Comparison of ENCODE assay signal across 19 mouse cellular contexts in genomic region chr2:29439857-29440502, GRCm38 (mm10).
DNase-seq lines count a peak whose midpoint lies in the region; ATAC-seq and TF ChIP-seq lines count a peak whose summit lies in the region.
"Had no signal": no experiment of that assay in that cellular context is flagged by ENCODE, and none has a peak within 500 bp of the region (broad histone marks: within the 10 kb centered on the region; RNA-seq: fewer than 3 reads in every experiment).

No protein-coding gene starts in this region.

- H3K27me3 ChIP-seq in limb, embryonic 14.5 days (ENCODE audit: control insufficient read depth, insufficient read depth, low read length): no peaks in the 10 kb centered on the region
- H3K27me3 ChIP-seq in limb, embryonic 10.5 days (ENCODE audit: low read depth, poor library complexity, severe bottlenecking): no peaks in the 10 kb centered on the region
- no peaks in the 10 kb centered on the region for H3K27me3 ChIP-seq in forebrain, embryonic 14.5 days (replicated peaks; ENCODE audit: control insufficient read depth, insufficient read depth, low read length)
- no peaks in the 10 kb centered on the region for H3K27me3 ChIP-seq in kidney, embryonic 16.5 days (ENCODE audit: insufficient read depth, low read length)
- no peaks in the 10 kb centered on the region for H3K27me3 ChIP-seq in heart, embryonic 10.5 days (ENCODE audit: insufficient read depth, poor library complexity, severe bottlenecking)
- H3K27me3 ChIP-seq: kidney, embryonic 15.5 days; limb, embryonic 12.5 days had no signal

- H3K4me1 ChIP-seq in limb, embryonic 14.5 days (ENCODE audit: control insufficient read depth, insufficient read depth, low read length): peaks cover 2% of the 10 kb centered on the region; the same call in 1 of the 2 replicates
- H3K4me1 ChIP-seq in limb, embryonic 10.5 days: peaks cover 26% of the 10 kb centered on the region
- H3K4me1 ChIP-seq in forebrain, embryonic 14.5 days (ENCODE audit: control insufficient read depth, insufficient read depth, low read length): peaks cover 33% of the 10 kb centered on the region
- H3K4me1 ChIP-seq in kidney, embryonic 16.5 days (ENCODE audit: insufficient read depth, low read length): peaks cover 7% of the 10 kb centered on the region; the same call in 1 of the 2 replicates
- peaks cover 46% of the 10 kb centered on the region for H3K4me1 ChIP-seq in heart, embryonic 10.5 days
- H3K4me1 ChIP-seq: limb, embryonic 12.5 days had no signal

- ATAC-seq in limb, embryonic 14.5 days (ENCODE audit: low FRiP score, low read depth): no peak
- ATAC-seq in forebrain, embryonic 14.5 days: 0 out of 2 replicates have a peak, but pooled peaks have one; percentile 52
- no peak for ATAC-seq in kidney, embryonic 16.5 days (ENCODE audit: low FRiP score, low TSS enrichment)
- ATAC-seq: lung, postnatal 0 days had no signal

- no peak overlapping the region for H3K4me2 ChIP-seq in limb, embryonic 14.5 days (replicated peaks; ENCODE audit: low read depth, low read length, severe bottlenecking)
- no peak overlapping the region for H3K4me2 ChIP-seq in forebrain, embryonic 14.5 days (ENCODE audit: low read length)
- no peak overlapping the region for H3K4me2 ChIP-seq in kidney, embryonic 16.5 days (replicated peaks; ENCODE audit: low read depth, low read length)
- H3K4me2 ChIP-seq: kidney, embryonic 15.5 days; limb, embryonic 12.5 days had no signal

- 0 out of 2 replicates have a peak overlapping the region, but pooled peaks have one; percentile 16 for H3K27ac ChIP-seq in limb, embryonic 14.5 days (replicated peaks; ENCODE audit: low read depth, low read length)
- no peak overlapping the region for H3K27ac ChIP-seq in limb, embryonic 10.5 days
- H3K27ac ChIP-seq in forebrain, embryonic 14.5 days (ENCODE audit: low read depth, low read length): peak overlapping the region; percentile 21; the same call in 1 of the 2 replicates
- H3K27ac ChIP-seq in kidney, embryonic 16.5 days (ENCODE audit: low read length): no peak overlapping the region
- H3K27ac ChIP-seq in heart, embryonic 10.5 days: no peak overlapping the region
- H3K27ac ChIP-seq: kidney, embryonic 15.5 days; limb, embryonic 12.5 days; liver, embryonic 14.5 days; stomach, postnatal 0 days had no signal

- 54% methylated on average over 7 of the region's 7 CpGs for WGBS in limb, embryonic 14.5 days
- WGBS in limb, embryonic 10.5 days: 63% methylated on average over 7 of the region's 7 CpGs
- WGBS in forebrain, embryonic 14.5 days: 5% methylated on average over 7 of the region's 7 CpGs
- 47% methylated on average over 7 of the region's 7 CpGs for WGBS in kidney, embryonic 16.5 days
- 58% methylated on average over 7 of the region's 7 CpGs for WGBS in heart, embryonic 10.5 days

- TF ChIP-seq CTCF in brain, embryonic 14.5 days (IDR thresholded peaks at IDR 0.05; ENCODE audit: borderline replicate concordance, extremely low read depth, insufficient read depth, insufficient read length): no peak

- DNase-seq in limb, embryonic 14.5 days (ENCODE audit: low spot score): no peak
- no peak for DNase-seq in limb, embryonic 10.5 days (ENCODE audit: low spot score)
- peak; percentile 74 for DNase-seq in A20 (ENCODE audit: low read depth, low spot score)
- peak; percentile 73 for DNase-seq in brain, embryonic 14.5 days (ENCODE audit: low read depth)
- DNase-seq in forebrain, embryonic 14.5 days (ENCODE audit: low spot score): peak; percentile 53
- DNase-seq in lung, adult 18-20 months: no peak
- DNase-seq in heart, embryonic 10.5 days (ENCODE audit: low spot score): no peak
- DNase-seq: cerebellum, postnatal 10 days; heart, adult 11 months; heart, postnatal 4 days; thymus, postnatal 14 days had no signal

- no peak overlapping the region for H3K9ac ChIP-seq in limb, embryonic 14.5 days (ENCODE audit: low read depth, low read length, severe bottlenecking)
- H3K9ac ChIP-seq in forebrain, embryonic 14.5 days (ENCODE audit: low read length): peak overlapping the region; percentile 29; the same call in 1 of the 2 replicates
- no peak overlapping the region for H3K9ac ChIP-seq in kidney, embryonic 16.5 days (replicated peaks; ENCODE audit: low read length)
- H3K9ac ChIP-seq: kidney, embryonic 15.5 days; limb, embryonic 12.5 days; liver, embryonic 14.5 days had no signal

- no peak for TF ChIP-seq POLR2A in limb, embryonic 14.5 days (IDR thresholded peaks at IDR 0.05; ENCODE audit: borderline replicate concordance, extremely low read depth, insufficient read depth, insufficient read length)
- TF ChIP-seq POLR2A in brain, embryonic 14.5 days (IDR thresholded peaks at IDR 0.05; ENCODE audit: borderline replicate concordance, extremely low read depth, insufficient read depth, insufficient read length, poor library complexity, severe bottlenecking): no peak

- H3K9me3 ChIP-seq in limb, embryonic 14.5 days (ENCODE audit: control insufficient read depth, low read length): no peaks in the 10 kb centered on the region
- no peaks in the 10 kb centered on the region for H3K9me3 ChIP-seq in limb, embryonic 10.5 days (replicated peaks)
- H3K9me3 ChIP-seq in forebrain, embryonic 14.5 days (replicated peaks; ENCODE audit: control insufficient read depth, low read length): no peaks in the 10 kb centered on the region
- H3K9me3 ChIP-seq in kidney, embryonic 16.5 days (ENCODE audit: low read length): no peaks in the 10 kb centered on the region
- H3K9me3 ChIP-seq in heart, embryonic 10.5 days: no peaks in the 10 kb centered on the region
- H3K9me3 ChIP-seq: kidney, embryonic 15.5 days; limb, embryonic 12.5 days had no signal

- H3K36me3 ChIP-seq in limb, embryonic 14.5 days (ENCODE audit: control insufficient read depth, insufficient read depth, low read length): no peaks in the 10 kb centered on the region
- H3K36me3 ChIP-seq in limb, embryonic 10.5 days: no peaks in the 10 kb centered on the region
- no peaks in the 10 kb centered on the region for H3K36me3 ChIP-seq in forebrain, embryonic 14.5 days (ENCODE audit: control insufficient read depth, insufficient read depth, low read length)
- no peaks in the 10 kb centered on the region for H3K36me3 ChIP-seq in kidney, embryonic 16.5 days (ENCODE audit: insufficient read depth, low read length)
- no peaks in the 10 kb centered on the region for H3K36me3 ChIP-seq in heart, embryonic 10.5 days
- H3K36me3 ChIP-seq: kidney, embryonic 15.5 days; limb, embryonic 12.5 days had no signal

- no peak overlapping the region for H3K4me3 ChIP-seq in limb, embryonic 14.5 days (replicated peaks; ENCODE audit: low read length)
- no peak overlapping the region for H3K4me3 ChIP-seq in limb, embryonic 10.5 days
- no peak overlapping the region for H3K4me3 ChIP-seq in forebrain, embryonic 14.5 days (ENCODE audit: low read depth, low read length)
- no peak overlapping the region for H3K4me3 ChIP-seq in kidney, embryonic 16.5 days (ENCODE audit: low read length)
- H3K4me3 ChIP-seq in heart, embryonic 10.5 days: no peak overlapping the region
- H3K4me3 ChIP-seq: erythroblast, embryonic 14.5 days; kidney, embryonic 15.5 days; limb, embryonic 12.5 days; myocyte had no signal

Comparison
In these comparisons a context has a peak if more than half of its experiments do, and no peak if none do; other contexts are left out.
1. H3K27ac ChIP-seq: peak in limb, embryonic 14.5 days (single experiment) and forebrain, embryonic 14.5 days (single experiment); none in limb, embryonic 10.5 days (single experiment), kidney, embryonic 16.5 days (single experiment) and heart, embryonic 10.5 days (single experiment).
2. DNase-seq: peak in A20 (single experiment), brain, embryonic 14.5 days (single experiment) and forebrain, embryonic 14.5 days (single experiment); none in limb, embryonic 14.5 days (single experiment), limb, embryonic 10.5 days (single experiment), lung, adult 18-20 months (0 of 2) and heart, embryonic 10.5 days (single experiment).